Mouse (Mus musculus): ENCODE results near the gene Scyl1. TPM values are rescaled to one million over a fixed set of nuclear protein-coding genes. Genes with fewer than 3 reads are reported as not detected.
A peak's percentile ranks its signal among the peaks of the same experiment; 100 is the strongest.

Gene Scyl1
- polyA plus RNA-seq, 1 experiment from 2014 or later = 74.9 TPM

GRCm38 (mm10) chr19:5809712-5810089 is 38.5 kb upstream of the Scyl1 start:
- H3K4me1 ChIP-seq = peaks cover 82% of the 10 kb centered on the region
- H3K36me3 ChIP-seq (replicated peaks) = no peaks in the 10 kb centered on the region
- H3K27ac ChIP-seq (replicated peaks) = peak overlapping the region; percentile 77
- H3K27me3 ChIP-seq (replicated peaks; ENCODE audit: low read depth, poor library complexity, severe bottlenecking) = no peaks in the 10 kb centered on the region
- no peaks in the 10 kb centered on the region for H3K9me3 ChIP-seq
- peak; percentile 43 for DNase-seq (ENCODE audit: low spot score)
- 44% methylated on average over 7 of the region's 7 CpGs for WGBS
- peak overlapping the region; percentile 25; the same call in 1 of the 2 replicates for H3K4me3 ChIP-seq

DNA sequence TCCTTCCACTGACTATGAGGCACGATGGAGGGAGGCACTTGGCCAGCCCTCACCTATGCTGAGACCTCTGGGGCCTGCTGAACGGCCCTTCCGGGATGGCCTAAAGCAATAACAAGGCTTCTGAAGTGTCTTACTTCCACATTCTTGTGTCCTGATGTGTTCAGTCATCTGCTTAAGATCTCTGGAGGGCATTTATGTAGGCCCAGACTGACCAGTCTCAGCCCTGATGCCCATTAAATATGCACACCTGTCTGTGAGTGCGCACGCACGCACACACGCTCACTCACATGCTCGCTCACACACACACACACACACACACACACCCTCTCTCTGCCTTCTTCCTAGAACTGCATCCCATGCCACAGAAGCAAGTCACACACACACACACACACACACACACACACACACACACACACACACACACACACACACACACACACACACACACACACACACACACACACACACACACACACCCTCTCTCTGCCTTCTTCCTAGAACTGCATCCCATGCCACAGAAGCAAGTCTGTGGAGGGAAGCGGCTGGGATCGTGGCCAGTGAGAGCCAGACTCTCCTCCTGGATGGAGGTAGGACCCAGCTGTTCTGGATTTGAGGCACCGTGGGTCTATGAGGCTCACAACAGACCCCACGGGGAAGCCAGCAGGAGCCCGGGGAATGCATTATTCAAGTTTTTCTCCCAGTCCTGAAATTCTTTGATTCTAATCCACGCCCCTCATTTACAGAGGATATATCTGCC is 37.9 kb upstream of the Scyl1 start:
- no peaks in the 10 kb centered on the region for H3K9me3 ChIP-seq
- peaks cover 87% of the 10 kb centered on the region for H3K4me1 ChIP-seq
- 0 out of 2 replicates have a peak overlapping the region, but pooled peaks have one; percentile 8 for H3K4me3 ChIP-seq
- peak overlapping the region; percentile 77 for H3K27ac ChIP-seq (replicated peaks)
- DNase-seq (ENCODE audit: low spot score) = no peak
- no peaks in the 10 kb centered on the region for H3K27me3 ChIP-seq (replicated peaks; ENCODE audit: low read depth, poor library complexity, severe bottlenecking)
- H3K36me3 ChIP-seq (replicated peaks) = no peaks in the 10 kb centered on the region
- 71% methylated on average over 14 of the region's 14 CpGs for WGBS

DNA sequence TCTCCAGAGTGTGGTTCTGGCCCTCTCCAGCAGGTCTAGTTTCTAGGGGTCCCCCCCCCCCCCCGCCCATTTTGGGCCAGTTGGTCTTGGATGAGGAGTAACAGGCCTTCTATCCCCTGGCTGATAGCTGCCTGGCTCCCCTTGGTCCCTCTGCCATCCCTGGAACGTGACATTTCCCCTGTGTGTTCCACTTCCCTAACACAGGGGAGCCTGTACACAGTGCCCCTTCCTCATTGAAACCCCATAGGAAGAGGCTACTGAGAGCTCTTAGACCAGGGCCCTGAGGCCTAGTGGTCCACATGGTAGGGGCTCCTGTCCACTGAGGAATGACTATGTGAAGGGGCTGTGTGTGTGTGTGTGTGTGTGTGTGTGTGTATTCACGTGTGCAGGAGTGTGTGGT is 36.5 kb upstream of the Scyl1 start:
- H3K36me3 ChIP-seq (replicated peaks) = no peaks in the 10 kb centered on the region
- no peaks in the 10 kb centered on the region for H3K27me3 ChIP-seq (replicated peaks; ENCODE audit: low read depth, poor library complexity, severe bottlenecking)
- H3K27ac ChIP-seq (replicated peaks) = peak overlapping the region; percentile 88
- H3K4me1 ChIP-seq = peaks cover 96% of the 10 kb centered on the region
- 0 out of 2 replicates have a peak overlapping the region, but pooled peaks have one; percentile 8 for H3K4me3 ChIP-seq
- no peak for DNase-seq (ENCODE audit: low spot score)
- 71% methylated on average over 3 of the region's 3 CpGs for WGBS
- no peaks in the 10 kb centered on the region for H3K9me3 ChIP-seq

DNA sequence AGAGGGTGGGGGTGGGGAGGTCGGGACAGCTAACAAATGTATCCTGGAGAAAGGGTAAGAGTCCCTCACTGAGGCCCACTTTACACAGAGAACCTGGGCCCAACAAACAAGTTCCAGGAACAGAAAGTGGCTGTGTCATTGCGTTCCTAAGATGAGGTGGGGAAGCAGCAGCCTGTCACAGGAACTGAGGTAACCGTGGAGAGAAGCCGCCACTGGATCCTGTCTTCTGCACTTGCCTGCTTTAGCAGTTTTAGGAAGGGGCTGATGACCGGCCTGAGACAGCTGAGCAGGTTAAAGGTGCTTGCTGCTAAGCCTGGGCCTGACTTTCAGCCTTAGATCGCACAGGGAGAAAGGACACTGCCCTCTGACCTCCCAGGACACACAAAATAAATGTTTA is 35.6 kb upstream of the Scyl1 start:
- no peak for DNase-seq (ENCODE audit: low spot score)
- Histone ChIP-seq H3K4me3 (peak overlapping the region; percentile 25; the same call in 1 of the 2 replicates), H3K36me3 (replicated peaks) (no peaks in the 10 kb centered on the region), H3K27ac (replicated peaks) (peak overlapping the region; percentile 88), H3K27me3 (replicated peaks; ENCODE audit: low read depth, poor library complexity, severe bottlenecking) (no peaks in the 10 kb centered on the region), H3K4me1 (peaks cover 88% of the 10 kb centered on the region), H3K9me3 (no peaks in the 10 kb centered on the region)
- WGBS = 31% methylated on average over 6 of the region's 6 CpGs

- Histone ChIP-seq H3K27ac (replicated peaks) (peak overlapping the region; percentile 88), H3K27me3 (replicated peaks; ENCODE audit: low read depth, poor library complexity, severe bottlenecking) (no peaks in the 10 kb centered on the region), H3K36me3 (replicated peaks) (no peaks in the 10 kb centered on the region), H3K4me1 (peaks cover 82% of the 10 kb centered on the region), H3K9me3 (no peaks in the 10 kb centered on the region), H3K4me3 (peak overlapping the region; percentile 25; the same call in 1 of the 2 replicates)
- 12% methylated on average over 8 of the region's 8 CpGs for WGBS
- DNase-seq (ENCODE audit: low spot score) = no peak
Measured at GRCm38 (mm10) chr19:5806051-5806808, 35.0 kb upstream of the Scyl1 start.

- 27% methylated on average over 8 of the region's 8 CpGs for WGBS
- Histone ChIP-seq H3K27ac (replicated peaks) (peak overlapping the region; percentile 98), H3K4me1 (peaks cover 65% of the 10 kb centered on the region), H3K4me3 (peak overlapping the region; percentile 69), H3K27me3 (replicated peaks; ENCODE audit: low read depth, poor library complexity, severe bottlenecking) (no peaks in the 10 kb centered on the region), H3K36me3 (replicated peaks) (peaks cover 15% of the 10 kb centered on the region), H3K9me3 (no peaks in the 10 kb centered on the region)
- peak; percentile 39 for DNase-seq (ENCODE audit: low spot score)
Measured at GRCm38 (mm10) chr19:5804371-5804899, 33.2 kb upstream of the Scyl1 start.

DNA sequence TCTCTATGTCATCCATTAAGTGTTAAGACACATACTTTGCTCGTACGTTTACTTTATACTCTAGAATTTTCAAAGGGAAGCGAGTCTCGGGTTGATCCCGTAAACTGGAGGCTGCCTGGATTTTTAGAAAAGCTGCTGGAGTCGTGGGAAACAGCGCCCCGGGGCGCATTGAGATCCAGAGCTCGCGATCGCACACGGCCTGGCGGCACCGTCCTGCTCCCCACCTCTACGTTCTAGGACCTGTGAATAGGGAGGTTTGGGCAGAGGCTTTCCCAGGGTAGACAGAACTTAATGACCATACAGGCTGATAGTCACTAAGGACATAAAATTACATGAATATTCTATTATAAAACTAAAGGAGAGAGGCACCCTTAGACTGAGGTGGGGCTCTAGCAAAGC is 32.7 kb upstream of the Scyl1 start:
- WGBS = under 1% methylated on average over 16 of the region's 16 CpGs
- peak overlapping the region; percentile 69 for H3K4me3 ChIP-seq
- H3K36me3 ChIP-seq (replicated peaks) = peaks cover 21% of the 10 kb centered on the region
- no peaks in the 10 kb centered on the region for H3K27me3 ChIP-seq (replicated peaks; ENCODE audit: low read depth, poor library complexity, severe bottlenecking)
- H3K9me3 ChIP-seq = no peaks in the 10 kb centered on the region
- peaks cover 59% of the 10 kb centered on the region for H3K4me1 ChIP-seq
- H3K27ac ChIP-seq (replicated peaks) = peak overlapping the region; percentile 98
- no peak for DNase-seq (ENCODE audit: low spot score)

DNA sequence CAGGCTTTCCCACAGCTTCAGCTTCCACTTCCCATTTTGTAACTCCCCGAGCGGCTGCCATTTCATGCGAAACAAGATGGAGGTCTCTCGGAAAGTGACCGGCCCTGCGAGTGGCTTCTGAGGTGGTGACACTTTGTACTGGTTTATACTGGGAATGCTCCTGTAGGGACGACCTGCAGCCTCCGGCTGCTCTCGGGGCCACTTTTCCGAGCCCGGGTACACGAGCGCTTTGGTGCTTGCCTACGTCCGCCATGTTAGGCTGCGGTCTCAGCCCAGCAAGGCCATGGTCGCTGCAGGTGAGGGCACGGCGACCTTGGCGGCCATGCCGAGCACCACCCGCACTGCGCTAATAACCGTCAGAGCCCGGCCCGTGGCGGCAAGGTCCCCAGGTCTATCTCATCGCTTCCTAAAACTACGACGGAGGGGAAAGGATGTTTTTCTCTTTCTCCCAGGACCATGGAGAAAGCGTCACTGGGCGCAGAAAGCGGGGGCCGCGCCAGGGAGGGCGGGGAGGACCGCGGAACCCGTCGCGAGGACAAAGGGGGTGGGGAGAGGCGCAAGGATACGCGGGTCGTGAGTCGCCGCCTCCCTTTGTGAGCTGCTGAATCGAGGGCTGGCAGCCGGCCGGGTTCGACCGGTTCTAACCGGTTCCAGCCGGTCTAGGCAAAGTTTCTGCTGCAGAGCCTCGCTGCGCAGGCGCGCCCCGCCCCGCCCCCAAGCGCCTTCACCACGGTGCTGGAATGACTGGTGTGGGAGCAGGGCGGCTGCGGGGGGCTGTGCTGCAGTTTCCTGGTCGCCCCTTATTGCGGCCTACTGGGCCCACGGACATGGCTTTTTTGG is 32.0 kb upstream of the Scyl1 start:
- peak overlapping the region; percentile 98 for H3K27ac ChIP-seq (replicated peaks)
- no peaks in the 10 kb centered on the region for H3K27me3 ChIP-seq (replicated peaks; ENCODE audit: low read depth, poor library complexity, severe bottlenecking)
- H3K4me3 ChIP-seq = peak overlapping the region; percentile 69
- peaks cover 53% of the 10 kb centered on the region for H3K4me1 ChIP-seq
- peaks cover 27% of the 10 kb centered on the region for H3K36me3 ChIP-seq (replicated peaks)
- peak; percentile 100 for DNase-seq (ENCODE audit: low spot score)
- WGBS = under 1% methylated on average over 67 of the region's 67 CpGs
- H3K9me3 ChIP-seq = no peaks in the 10 kb centered on the region

DNA sequence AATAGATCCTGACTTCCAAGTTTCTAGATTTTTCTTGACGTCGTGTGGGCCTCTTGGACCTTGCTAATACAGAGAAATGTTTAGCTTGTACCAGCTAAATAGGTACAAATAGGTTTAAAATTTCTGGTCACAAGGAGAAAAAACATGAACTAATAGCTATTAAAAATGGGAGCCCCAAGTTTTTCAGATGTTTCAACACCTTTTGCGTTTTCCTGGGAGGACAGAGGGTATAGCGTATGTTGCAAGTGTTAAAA is 31.5 kb upstream of the Scyl1 start:
- DNase-seq (ENCODE audit: low spot score) = no peak
- Histone ChIP-seq H3K4me3 (peak overlapping the region; percentile 69), H3K4me1 (peaks cover 54% of the 10 kb centered on the region), H3K9me3 (no peaks in the 10 kb centered on the region), H3K27me3 (replicated peaks; ENCODE audit: low read depth, poor library complexity, severe bottlenecking) (no peaks in the 10 kb centered on the region), H3K36me3 (replicated peaks) (peaks cover 33% of the 10 kb centered on the region), H3K27ac (replicated peaks) (peak overlapping the region; percentile 98)
- under 1% methylated on average over 4 of the region's 4 CpGs for WGBS

DNA sequence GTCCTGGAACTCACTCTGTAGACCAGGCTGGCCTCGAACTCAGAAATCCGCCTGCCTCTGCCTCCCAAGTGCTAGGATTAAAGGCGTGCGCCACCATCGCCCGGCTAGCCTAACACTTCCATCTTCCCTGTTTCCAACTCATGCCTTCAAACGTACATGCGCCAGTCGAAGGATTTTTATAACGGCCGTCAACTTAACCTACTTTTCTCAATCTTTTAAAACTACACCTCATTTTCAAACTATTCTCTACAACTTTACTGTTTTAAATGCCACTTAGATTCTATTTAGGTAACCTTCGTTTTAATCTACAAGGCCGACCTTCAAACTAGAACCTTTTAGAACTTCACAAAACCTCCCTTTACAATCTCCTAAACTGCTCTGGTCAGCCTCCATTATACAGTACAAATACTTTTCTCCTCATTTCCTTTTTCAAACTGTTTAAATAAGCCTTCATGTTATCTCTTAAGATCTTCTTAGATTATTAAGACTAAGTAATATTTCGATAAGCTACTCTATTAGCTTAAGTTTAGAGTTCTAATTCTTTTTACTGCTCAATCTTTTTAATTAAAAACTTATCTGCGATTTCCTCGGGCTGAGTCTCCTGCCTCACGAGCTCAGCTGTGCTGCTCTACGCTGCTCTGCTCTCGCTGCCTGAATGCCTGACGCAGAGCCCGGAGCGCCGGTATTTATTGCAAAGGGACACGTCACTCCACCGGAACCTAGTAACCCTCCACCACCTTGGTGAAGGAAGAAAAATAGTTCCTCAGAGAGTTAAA is 31.0 kb upstream of the Scyl1 start:
- Histone ChIP-seq H3K27ac (replicated peaks) (peak overlapping the region; percentile 98), H3K4me1 (peaks cover 54% of the 10 kb centered on the region), H3K36me3 (replicated peaks) (peaks cover 38% of the 10 kb centered on the region), H3K9me3 (no peaks in the 10 kb centered on the region), H3K27me3 (replicated peaks; ENCODE audit: low read depth, poor library complexity, severe bottlenecking) (no peaks in the 10 kb centered on the region), H3K4me3 (peak overlapping the region; percentile 69)
- peak; percentile 94 for DNase-seq (ENCODE audit: low spot score)
- WGBS = 1% methylated on average over 25 of the region's 25 CpGs

DNA sequence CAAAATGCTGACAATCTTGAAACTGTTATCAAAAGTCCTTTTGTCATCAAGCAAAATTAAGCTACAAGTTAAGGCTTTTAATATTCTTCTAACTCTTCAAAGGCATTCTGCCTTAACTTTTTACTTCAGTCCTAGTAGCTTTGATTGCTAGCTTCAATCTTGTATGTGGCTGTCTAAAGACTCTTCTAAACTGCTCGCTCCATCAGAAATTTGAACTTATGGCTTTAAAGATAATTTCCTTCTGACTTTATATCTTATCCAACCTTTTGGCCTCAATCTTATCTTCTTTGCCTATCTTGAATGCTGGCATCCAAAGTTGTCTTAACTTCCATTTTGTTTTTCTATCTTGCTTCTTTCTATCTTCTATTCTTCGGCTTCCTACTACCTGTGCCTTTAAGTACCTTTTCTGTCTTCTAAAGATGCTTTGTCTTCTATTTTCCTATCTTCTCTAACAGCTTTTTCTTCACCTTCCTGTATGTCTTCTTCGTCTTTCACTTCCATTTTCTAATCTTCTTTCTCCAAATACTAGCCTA is 30.3 kb upstream of the Scyl1 start:
- Histone ChIP-seq H3K27ac (replicated peaks) (peak overlapping the region; percentile 98), H3K9me3 (no peaks in the 10 kb centered on the region), H3K4me1 (peaks cover 54% of the 10 kb centered on the region), H3K36me3 (replicated peaks) (peaks cover 45% of the 10 kb centered on the region), H3K4me3 (peak overlapping the region; percentile 69), H3K27me3 (replicated peaks; ENCODE audit: low read depth, poor library complexity, severe bottlenecking) (no peaks in the 10 kb centered on the region)
- DNase-seq (ENCODE audit: low spot score) = no peak
- WGBS = 11% methylated on average over 3 of the region's 3 CpGs
